Mouse (Mus musculus) thymus, adult 2 months (tissue): Measurements from ENCODE around the gene Agap3.

Experiments used
- CTCF ChIP-seq: fragments of 200-500 bp; IDR thresholded peaks from 2 replicates; pipeline ENCODE4 v1.5.1; 2012; ENCODE audit warnings: mild to moderate bottlenecking, control low read depth, low read length, moderate library complexity, borderline replicate concordance; ENCODE audit not compliant: control insufficient read depth, poor library complexity, insufficient read depth; ENCODE audit errors: extremely low read depth
- POLR2A ChIP-seq: fragments of 200-500 bp; IDR thresholded peaks from 2 replicates; pipeline ENCODE4 v1.6.1; 2012; ENCODE audit warnings: mild to moderate bottlenecking, low read length, control low read depth, moderate library complexity; ENCODE audit not compliant: control insufficient read depth, poor library complexity, insufficient read depth; ENCODE audit errors: extremely low read depth

DNA sequence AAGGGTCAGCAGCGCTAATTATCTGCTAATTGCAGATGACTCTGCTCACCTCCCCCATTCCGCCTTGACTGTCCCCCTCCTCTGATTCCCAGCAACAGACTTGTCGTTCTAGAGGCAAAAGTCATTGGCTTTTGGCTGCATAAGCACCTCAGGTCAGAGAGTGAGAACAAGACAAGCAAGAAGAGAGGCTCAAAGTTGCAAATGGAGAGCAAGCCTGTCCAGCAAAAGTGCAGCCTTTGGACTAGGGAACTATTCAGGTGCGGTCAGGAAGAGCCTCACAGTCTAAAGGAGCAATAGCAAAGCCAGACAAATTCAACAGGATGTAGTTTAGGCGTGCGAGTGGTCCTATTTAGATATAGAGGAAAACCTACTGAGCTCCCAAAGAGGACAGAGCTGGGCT, 75.8 kb downstream of the Agap3 start:
- no peak for TF ChIP-seq CTCF
- no peak for TF ChIP-seq POLR2A
